Mouse (Mus musculus) forebrain, postnatal 0 days (tissue): Measurements from ENCODE around the gene Acbd6. TPM values are rescaled to one million over a fixed set of nuclear protein-coding genes. Genes with fewer than 3 reads are reported as not detected.

ENCODE experiments used
- ATAC-seq: fragments of 200-750 bp; cut with Nextera tagmentation; 2 replicates; pipeline ENCODE4 v1.8.0; 2017; ENCODE audit warnings: mild to moderate bottlenecking, moderate library complexity
- DNase-seq: peaks from one replicate; pipeline ENCODE4 v3.0.0-alpha.2; 2015
- H3K27ac ChIP-seq: fragments of 300-500 bp; sonication (generic); 2 replicates; pipeline ENCODE4 v1.5.1; 2014; ENCODE audit warnings: low read depth, mild to moderate bottlenecking, antibody characterized with exemption, low read length, moderate library complexity, mixed read lengths
- H3K27me3 ChIP-seq: fragments of 300-500 bp; sonication (generic); 2 replicates; pipeline ENCODE4 v1.6.1; 2014; ENCODE audit warnings: mild to moderate bottlenecking, low read length, mixed read lengths; ENCODE audit not compliant: insufficient read depth
- H3K36me3 ChIP-seq: fragments of 300-500 bp; sonication (generic); 2 replicates; pipeline ENCODE4 v1.6.1; 2014; ENCODE audit warnings: mild to moderate bottlenecking, moderate library complexity; ENCODE audit not compliant: insufficient read depth
- H3K4me1 ChIP-seq: fragments of 300-500 bp; sonication (generic); 2 replicates; pipeline ENCODE4 v1.6.1; 2014; ENCODE audit warnings: antibody characterized with exemption; ENCODE audit not compliant: insufficient read depth
- H3K4me2 ChIP-seq: fragments of 300-500 bp; sonication (generic); 2 replicates; pipeline ENCODE4 v1.6.1; 2014; ENCODE audit warnings: low read depth, mild to moderate bottlenecking, moderate library complexity
- H3K4me3 ChIP-seq: fragments of 300-500 bp; sonication (generic); 2 replicates; pipeline ENCODE4 v1.5.1; 2014; ENCODE audit warnings: low read depth, low read length, mixed read lengths
- H3K9ac ChIP-seq: fragments of 300-500 bp; sonication (generic); 2 replicates; pipeline ENCODE4 v1.6.1; 2014; ENCODE audit warnings: mild to moderate bottlenecking
- H3K9me3 ChIP-seq: fragments of 300-500 bp; sonication (generic); 2 replicates; pipeline ENCODE4 v1.6.1; 2016; ENCODE audit warnings: low read length
- CTCF ChIP-seq: sonication (generic); IDR thresholded peaks from 2 replicates; pipeline ENCODE4 v1.5.1; 2016; ENCODE audit warnings: antibody characterized with exemption, control low read depth, low read depth
- WGBS: fragments of 180-500 bp; shearing (Covaris S2); extraction: QIAGEN DNeasy Blood & Tissue Kit; methylation state at CpG from one replicate; pipeline ENCODE4 v1.1.7; 2014; 5-methylcytosine and 5-hydroxymethylcytosine counted together
- polyA plus RNA-seq: library from polyadenylated mRNA; unstranded; fragments of >200 nt; fragmentation: Nextera tagmentation; extraction: Ambion mirVana; gene quantifications from 2 replicates; pipeline ENCODE4 v1.2.1, GENCODE M21; 2015
- total RNA-seq: library from RNA; depleted of rRNA; stranded (reverse); fragments of >200 nt; gene quantifications from 2 replicates; pipeline ENCODE4 v1.2.3, GENCODE M21; 2014

Gene Acbd6
- total and polyA plus RNA-seq, 2 experiments from 2014 or later: 114 to 143 TPM

GRCm38 (mm10) chr1:155526176-155526575 lies 31.7 kb upstream of the Acbd6 start:
- WGBS: 52% methylated on average over 5 of the region's 5 CpGs
- DNase-seq: no peak
- H3K36me3 ChIP-seq: no peaks in the 10 kb centered on the region
- H3K4me1 ChIP-seq: peaks cover 14% of the 10 kb centered on the region; the same call in 1 of the 2 replicates
- H3K27ac ChIP-seq: no peak overlapping the region
- no peak for ATAC-seq
- H3K9me3 ChIP-seq: no peaks in the 10 kb centered on the region
- no peak overlapping the region for H3K4me2 ChIP-seq
- H3K4me3 ChIP-seq: no peak overlapping the region
- no peak for TF ChIP-seq CTCF
- H3K27me3 ChIP-seq: no peaks in the 10 kb centered on the region
- no peak overlapping the region for H3K9ac ChIP-seq

GRCm38 (mm10) chr1:155527027-155527786 lies 30.7 kb upstream of the Acbd6 start:
- no peaks in the 10 kb centered on the region for H3K36me3 ChIP-seq
- H3K4me1 ChIP-seq: peaks cover 14% of the 10 kb centered on the region; the same call in 1 of the 2 replicates
- no peak for DNase-seq
- H3K4me2 ChIP-seq: no peak overlapping the region
- H3K9me3 ChIP-seq: no peaks in the 10 kb centered on the region
- no peak overlapping the region for H3K9ac ChIP-seq
- no peak for ATAC-seq
- no peak overlapping the region for H3K4me3 ChIP-seq
- H3K27ac ChIP-seq: no peak overlapping the region
- 34% methylated on average over 12 of the region's 12 CpGs for WGBS
- no peak for TF ChIP-seq CTCF
- H3K27me3 ChIP-seq: no peaks in the 10 kb centered on the region

- Histone ChIP-seq H3K4me2 (no peak overlapping the region), H3K4me1 (peaks cover 14% of the 10 kb centered on the region; the same call in 1 of the 2 replicates), H3K4me3 (no peak overlapping the region), H3K36me3 (no peaks in the 10 kb centered on the region), H3K9me3 (no peaks in the 10 kb centered on the region), H3K9ac (no peak overlapping the region), H3K27ac (no peak overlapping the region), H3K27me3 (no peaks in the 10 kb centered on the region)
- DNase-seq: no peak
- TF ChIP-seq CTCF: no peak
- ATAC-seq: no peak
- 31% methylated on average over 8 of the region's 8 CpGs for WGBS
Observed at GRCm38 (mm10) chr1:155527787-155528158, 30.1 kb upstream of the Acbd6 start.

DNA sequence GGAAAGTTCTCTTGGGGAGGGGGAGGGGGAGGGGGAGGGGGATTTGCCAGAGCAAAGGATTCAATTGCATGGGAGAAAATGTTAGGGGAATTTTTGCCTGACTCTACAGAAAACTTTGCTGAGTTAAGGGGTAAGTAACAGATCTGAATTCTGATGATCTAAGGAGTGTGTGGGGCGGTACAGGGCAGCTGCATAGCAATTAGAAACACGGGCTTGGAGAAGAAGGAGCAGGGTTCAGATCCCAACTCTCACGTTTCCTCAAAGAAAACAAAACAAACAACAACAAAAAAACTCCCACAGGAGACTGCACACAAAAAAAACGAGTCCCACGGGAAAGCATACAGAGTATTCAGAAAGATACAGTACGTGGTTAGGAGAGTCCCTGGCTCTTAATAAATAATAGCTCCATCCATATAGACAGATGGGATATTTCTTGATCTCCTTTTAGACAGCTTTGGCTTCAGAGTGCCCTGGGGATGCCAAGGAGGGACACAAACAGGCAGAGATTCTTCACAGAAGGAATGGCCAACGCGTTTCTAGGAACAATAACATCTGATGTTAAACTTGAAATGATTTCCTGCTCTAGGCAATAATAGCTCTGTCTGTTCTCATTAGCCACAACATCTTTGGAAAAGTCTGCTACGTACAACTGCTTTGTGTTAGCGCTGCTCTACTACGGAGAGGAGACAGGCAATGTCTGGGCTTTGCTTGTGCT lies 29.4 kb upstream of the Acbd6 start:
- Histone ChIP-seq H3K4me3 (no peak overlapping the region), H3K4me2 (no peak overlapping the region), H3K9me3 (no peaks in the 10 kb centered on the region), H3K36me3 (no peaks in the 10 kb centered on the region), H3K4me1 (peaks cover 14% of the 10 kb centered on the region; the same call in 1 of the 2 replicates), H3K27ac (0 out of 2 replicates have a peak overlapping the region, but pooled peaks have one; percentile 29), H3K27me3 (no peaks in the 10 kb centered on the region), H3K9ac (no peak overlapping the region)
- no peak for DNase-seq
- peak; percentile 70 for ATAC-seq
- 19% methylated on average over 11 of the region's 11 CpGs for WGBS
- no peak for TF ChIP-seq CTCF

GRCm38 (mm10) chr1:155529120-155529963 lies 28.6 kb upstream of the Acbd6 start:
- Histone ChIP-seq H3K4me3 (no peak overlapping the region), H3K4me2 (no peak overlapping the region), H3K9ac (no peak overlapping the region), H3K4me1 (peaks cover 14% of the 10 kb centered on the region; the same call in 1 of the 2 replicates), H3K27ac (0 out of 2 replicates have a peak overlapping the region, but pooled peaks have one; percentile 29), H3K27me3 (no peaks in the 10 kb centered on the region), H3K36me3 (no peaks in the 10 kb centered on the region), H3K9me3 (no peaks in the 10 kb centered on the region)
- WGBS: 55% methylated on average over 19 of the region's 19 CpGs
- DNase-seq (no peak), ATAC-seq (0 out of 2 replicates have a peak, but pooled peaks have one; percentile 19)
- TF ChIP-seq CTCF: no peak

DNA sequence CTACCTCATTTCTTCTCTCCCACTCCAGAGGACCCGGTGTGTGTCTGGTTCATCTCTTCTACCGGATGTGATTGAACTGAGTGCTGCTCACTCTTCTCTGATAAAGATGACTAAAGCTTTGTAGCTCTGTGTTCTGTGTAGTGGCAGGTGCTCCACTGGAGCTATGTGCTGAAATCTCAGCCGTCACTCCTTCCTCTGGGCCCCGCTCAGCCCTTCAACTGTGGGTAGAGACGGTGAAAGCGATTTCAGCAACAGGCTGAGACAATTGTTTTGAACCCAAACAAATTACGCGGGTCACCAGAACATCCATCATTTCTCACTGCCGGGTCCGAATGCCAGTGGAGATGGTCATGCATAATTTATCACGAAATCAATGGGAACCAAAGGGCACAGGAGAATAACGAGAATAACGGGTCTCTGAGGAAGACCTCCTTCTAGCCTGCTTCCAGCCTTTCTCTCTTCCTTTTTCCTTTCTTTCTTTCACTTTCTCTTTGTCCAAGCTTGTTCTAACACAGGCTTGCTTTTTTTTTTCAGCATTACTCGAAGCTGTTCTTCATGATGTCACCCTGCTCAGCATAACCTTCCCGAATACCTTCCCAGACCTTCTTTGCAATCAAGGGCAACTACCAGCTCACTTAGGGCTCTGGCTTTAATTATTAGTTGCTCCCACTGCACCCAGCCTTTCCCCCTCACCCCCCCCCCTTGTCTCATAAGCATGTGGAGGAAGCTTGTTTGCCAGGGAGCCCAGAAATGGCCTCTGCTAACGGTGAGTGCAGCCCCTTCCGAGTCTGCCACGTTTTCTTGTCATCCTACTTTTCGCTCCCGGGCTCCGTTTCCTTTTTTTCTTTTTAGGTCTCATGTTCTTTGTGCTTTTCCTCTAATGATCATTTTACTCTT lies 27.1 kb upstream of the Acbd6 start:
- Histone ChIP-seq H3K4me1 (peaks cover 14% of the 10 kb centered on the region; the same call in 1 of the 2 replicates), H3K9me3 (no peaks in the 10 kb centered on the region), H3K4me2 (peak overlapping the region; percentile 15; the same call in 1 of the 2 replicates), H3K27ac (no peak overlapping the region), H3K36me3 (no peaks in the 10 kb centered on the region), H3K4me3 (no peak overlapping the region), H3K9ac (no peak overlapping the region; the same call in 1 of the 2 replicates), H3K27me3 (no peaks in the 10 kb centered on the region)
- no peak for TF ChIP-seq CTCF
- DNase-seq (no peak), ATAC-seq (peak; percentile 21; the same call in 1 of the 2 replicates)
- 21% methylated on average over 21 of the region's 21 CpGs for WGBS
